Mouse (Mus musculus) MEL (cell line): ENCODE data around the gene Wdr45.

Experiments used
- BHLHE40 ChIP-seq: IDR thresholded peaks from 2 replicates; pipeline ENCODE4 v1.6.1; 2012; ENCODE audit warnings: low read depth, mild to moderate bottlenecking, inconsistent platforms, low read length, improper control_type of control experiment, borderline replicate concordance
- CTCF ChIP-seq, 3 experiments: IDR thresholded peaks in 2 of 3; conservative IDR thresholded peaks in 1 of 3; 2 replicates each; pipeline ENCODE4 v1.5.1; 2011 to 2012; ENCODE audit warnings: low read length in 3 of 3, low read depth in 2 of 3, mild to moderate bottlenecking in 2 of 3, improper control_type of control experiment in 1 of 3, inconsistent platforms in 1 of 3, mixed read lengths in 1 of 3, moderate library complexity in 1 of 3; ENCODE audit not compliant: control insufficient read depth in 1 of 3, insufficient read depth in 1 of 3, poor library complexity in 1 of 3, severe bottlenecking in 1 of 3
- EP300 ChIP-seq, 2 experiments: IDR thresholded peaks; 2 replicates each; pipeline ENCODE4 v1.6.1; 2011; ENCODE audit warnings: improper control_type of control experiment in 2 of 2, low read length in 2 of 2, low read depth in 1 of 2, mild to moderate bottlenecking in 1 of 2
- ETS1 ChIP-seq: IDR thresholded peaks from 2 replicates; pipeline ENCODE4 v1.6.1; 2012; ENCODE audit warnings: low read depth, mild to moderate bottlenecking, inconsistent platforms, low read length, improper control_type of control experiment, moderate library complexity
- GATA1 ChIP-seq: IDR thresholded peaks from 2 replicates; pipeline ENCODE4 v1.6.1; 2011; ENCODE audit warnings: low read depth, low read length, improper control_type of control experiment
- MAX ChIP-seq: IDR thresholded peaks from 2 replicates; pipeline ENCODE4 v1.6.1; 2011; ENCODE audit warnings: low read length, improper control_type of control experiment
- NRF1 ChIP-seq: IDR thresholded peaks from 2 replicates; pipeline ENCODE4 v1.6.1; 2014; ENCODE audit warnings: low read depth, mild to moderate bottlenecking, inconsistent platforms, low read length, improper control_type of control experiment, moderate library complexity; ENCODE audit not compliant: poor library complexity, insufficient read depth, severe bottlenecking
- POLR2A ChIP-seq, 2 experiments: IDR thresholded peaks; 2 replicates each; pipeline ENCODE4 v1.6.1; 2011 to 2012; ENCODE audit warnings: low read length in 2 of 2, mild to moderate bottlenecking in 2 of 2, control low read depth in 1 of 2, improper control_type of control experiment in 1 of 2, low read depth in 1 of 2, moderate library complexity in 1 of 2; ENCODE audit not compliant: control insufficient read depth in 1 of 2, insufficient read depth in 1 of 2, poor library complexity in 1 of 2
- RCOR1 ChIP-seq: IDR thresholded peaks from 2 replicates; pipeline ENCODE4 v1.6.1; 2012; ENCODE audit warnings: low read depth, mild to moderate bottlenecking, inconsistent platforms, low read length, improper control_type of control experiment
- USF1 ChIP-seq: IDR thresholded peaks from 2 replicates; pipeline ENCODE4 v1.6.1; 2014; ENCODE audit warnings: low read depth, mild to moderate bottlenecking, inconsistent platforms, low read length, improper control_type of control experiment, moderate library complexity
- ZC3H11A ChIP-seq: IDR thresholded peaks from 2 replicates; pipeline ENCODE4 v1.6.1; 2012; ENCODE audit warnings: low read depth, mild to moderate bottlenecking, inconsistent platforms, low read length, improper control_type of control experiment
- ZKSCAN1 ChIP-seq: IDR thresholded peaks from 2 replicates; pipeline ENCODE4 v1.6.1; 2012; ENCODE audit warnings: low read depth, mild to moderate bottlenecking, inconsistent platforms, low read length, improper control_type of control experiment, moderate library complexity

DNA sequence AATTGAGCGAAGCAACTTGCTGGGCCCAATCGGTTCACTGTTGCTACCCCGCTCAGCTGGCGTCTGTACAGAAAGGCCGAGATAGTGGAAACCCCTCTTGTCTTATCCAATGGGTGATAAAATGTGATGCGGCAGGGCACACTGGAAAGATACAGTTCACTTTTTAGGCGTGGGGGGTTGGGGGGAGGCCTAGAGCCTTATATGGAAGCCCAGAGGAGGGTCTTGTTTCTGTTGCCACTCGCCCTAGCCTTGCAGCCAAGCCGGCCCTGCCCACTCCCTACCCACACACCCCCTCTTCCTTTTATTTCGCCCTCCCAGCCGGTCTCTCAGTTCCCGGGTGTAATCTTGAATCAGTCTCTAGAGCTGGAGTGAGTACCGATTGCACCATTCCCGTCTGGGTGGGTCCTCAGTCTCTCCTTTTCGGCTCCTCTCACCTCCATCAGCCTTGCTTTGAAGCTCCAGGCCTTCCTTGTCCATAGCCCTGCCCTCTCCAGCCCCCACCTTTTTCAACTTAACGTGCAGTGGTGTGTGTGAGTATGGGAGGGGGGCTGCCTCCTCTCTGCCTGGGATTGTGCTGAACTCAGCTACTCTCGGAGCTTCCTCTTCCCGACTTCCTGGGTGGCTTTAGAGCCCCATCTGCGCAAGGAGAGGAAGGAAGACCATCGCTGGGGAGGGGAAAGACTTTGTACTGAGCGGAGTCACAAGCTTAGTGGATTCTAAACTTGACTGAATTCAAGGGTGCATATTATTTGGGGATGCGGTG is 49.7 kb downstream of the Wdr45 start:
- TF ChIP-seq ZC3H11A = no peak
- TF ChIP-seq MAX = peak; percentile 22; the same call in 1 of the 2 replicates
- TF ChIP-seq POLR2A (IDR thresholded peaks at IDR 0.05; ENCODE audit: control insufficient read depth in 1 of 2, insufficient read depth in 1 of 2, low read depth in 1 of 2, low read length in 2 of 2, poor library complexity in 1 of 2) = peak in 1 of 2 experiments; percentile 54; a peak in 1 of 4 replicates
- no peak for TF ChIP-seq ZKSCAN1
- TF ChIP-seq RCOR1 = peak; percentile 54
- TF ChIP-seq CTCF (IDR thresholded peaks at IDR 0.05 in 2 of 3, conservative IDR thresholded peaks at IDR 0.05 in 1 of 3; ENCODE audit: control insufficient read depth in 1 of 3, insufficient read depth in 1 of 3, low read depth in 2 of 3, low read length in 3 of 3, poor library complexity in 1 of 3, severe bottlenecking in 1 of 3) = no peak
- no peak; the same call in 1 of the 2 replicates for TF ChIP-seq USF1
- peak in 1 of 2 experiments; percentile 61; a peak in 3 of 4 replicates for TF ChIP-seq EP300 (IDR thresholded peaks at IDR 0.05; ENCODE audit: low read depth in 1 of 2, low read length in 2 of 2)
- TF ChIP-seq ETS1 = peak; percentile 91
- TF ChIP-seq GATA1 = peak; percentile 72
- no peak for TF ChIP-seq BHLHE40
- peak; percentile 38; the same call in 1 of the 2 replicates for TF ChIP-seq NRF1
